Mouse (Mus musculus): Measurements from ENCODE around the gene Smurf2. TPM values are rescaled to one million over a fixed set of nuclear protein-coding genes. Genes with fewer than 3 reads are reported as not detected.

The Smurf2 gene
- total RNA-seq, 2 experiments from 2014 or later = 4.4 to 8.5 TPM

DNA sequence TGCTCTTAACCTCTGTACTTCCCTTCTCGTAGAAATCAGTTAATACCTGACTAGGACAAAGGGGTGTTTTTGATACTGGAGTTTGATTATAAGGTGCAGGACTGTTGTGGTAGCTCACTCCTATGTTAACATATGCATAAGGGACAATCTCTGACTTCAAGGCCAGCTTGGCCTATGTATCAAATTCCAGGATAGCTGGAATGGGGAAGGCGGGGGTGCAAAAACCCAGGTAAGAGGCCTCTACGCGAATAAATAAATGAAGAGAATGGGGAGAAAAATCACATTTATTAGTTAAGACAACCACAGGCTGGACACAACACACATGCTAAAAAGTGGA, 140.5 kb downstream of the Smurf2 start:
- ATAC-seq (replicated peaks; ENCODE audit: low FRiP score, poor library complexity, severe bottlenecking) = no peak

GRCm38 (mm10) chr11:106779388-106780088, 141.0 kb downstream of the Smurf2 start, which contains the start of gene Polg2:
Polg2 (minus strand) TSS chr11:106779537.
- peak; percentile 96 for ATAC-seq (replicated peaks; ENCODE audit: low FRiP score, poor library complexity, severe bottlenecking)

DNA sequence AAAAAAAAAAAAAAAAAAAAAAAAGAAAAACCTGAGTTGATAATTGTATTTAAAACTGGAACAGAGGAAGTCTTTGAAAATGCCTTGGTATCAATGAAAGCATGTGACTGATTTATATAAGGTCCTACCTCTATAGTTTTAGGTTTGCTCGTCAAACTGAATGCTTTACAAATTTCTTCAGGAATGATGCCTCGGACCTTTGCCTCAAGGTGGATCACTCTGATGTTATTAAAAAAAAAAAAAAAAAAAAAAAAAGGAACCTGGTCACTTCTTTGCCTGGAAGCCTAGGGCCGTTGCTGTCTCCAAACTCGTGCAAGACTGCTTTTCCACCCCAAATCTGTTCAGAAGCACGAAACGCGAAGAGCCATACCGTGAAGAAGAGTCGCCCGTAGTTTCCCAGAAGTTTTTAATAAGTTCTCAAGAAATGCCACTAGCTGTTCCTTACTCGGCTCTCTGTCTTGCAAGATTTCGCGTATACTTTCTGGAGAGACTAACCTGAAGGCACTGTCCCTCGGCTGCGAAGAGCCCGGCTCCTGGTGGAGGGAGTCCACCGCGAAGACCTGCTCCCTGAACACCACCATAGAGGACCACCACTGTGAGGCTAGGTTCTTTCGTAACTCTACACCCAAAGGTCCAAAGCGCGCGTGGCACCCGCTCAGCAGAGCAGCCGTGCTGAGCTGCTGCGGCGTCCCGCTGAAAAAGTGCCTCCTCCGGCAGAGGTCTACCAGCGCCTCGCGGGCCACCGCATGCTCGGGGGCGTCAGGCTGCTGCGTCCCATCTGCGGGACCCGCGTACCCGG, 141.7 kb downstream of the Smurf2 start:
- no peak; the same call in 1 of the 2 replicates for ATAC-seq (replicated peaks; ENCODE audit: low FRiP score, poor library complexity, severe bottlenecking)

- no peak for ATAC-seq (replicated peaks; ENCODE audit: low FRiP score, poor library complexity, severe bottlenecking)
Measured at GRCm38 (mm10) chr11:106778132-106778531, 142.4 kb downstream of the Smurf2 start.

DNA sequence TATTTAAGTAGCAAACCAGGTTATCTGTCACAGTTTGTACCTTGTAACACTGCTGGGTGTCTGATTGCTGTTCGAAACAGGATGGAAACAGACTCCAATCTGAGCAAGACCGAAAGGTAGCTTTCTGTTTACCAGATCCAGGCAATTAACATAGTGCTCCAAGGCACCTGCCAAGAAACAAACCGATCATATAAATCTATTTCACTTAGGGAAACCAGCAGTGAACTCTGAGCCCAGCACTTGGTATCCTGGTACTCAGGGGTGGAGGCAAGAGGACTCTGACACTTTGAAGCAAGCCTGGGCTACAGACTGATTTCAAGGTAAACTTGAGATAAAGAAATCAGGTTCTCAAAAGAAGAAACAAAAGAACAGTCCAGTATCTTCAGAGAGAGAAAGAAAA, 143.1 kb downstream of the Smurf2 start:
- no peak for ATAC-seq (replicated peaks; ENCODE audit: low FRiP score, poor library complexity, severe bottlenecking)

DNA sequence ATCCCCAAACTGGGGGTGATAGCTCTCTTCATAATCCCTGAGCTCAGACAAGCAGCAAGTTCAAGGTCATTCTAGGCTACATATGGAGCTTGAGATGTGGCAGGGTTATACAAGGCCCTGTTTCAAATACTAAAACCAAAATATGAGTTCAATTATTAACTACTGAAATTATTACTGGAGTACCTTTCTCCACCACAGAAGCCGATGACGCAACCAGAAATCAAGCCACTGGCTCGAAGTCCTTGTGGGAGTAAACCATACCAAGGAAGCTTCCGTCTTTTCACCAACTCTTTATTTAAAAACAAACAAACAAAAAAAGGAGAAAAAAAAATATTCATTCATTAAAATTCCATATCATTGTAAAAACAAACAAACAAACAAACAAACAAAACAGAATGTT, 143.6 kb downstream of the Smurf2 start:
- ATAC-seq (replicated peaks; ENCODE audit: low FRiP score, poor library complexity, severe bottlenecking) = no peak

DNA sequence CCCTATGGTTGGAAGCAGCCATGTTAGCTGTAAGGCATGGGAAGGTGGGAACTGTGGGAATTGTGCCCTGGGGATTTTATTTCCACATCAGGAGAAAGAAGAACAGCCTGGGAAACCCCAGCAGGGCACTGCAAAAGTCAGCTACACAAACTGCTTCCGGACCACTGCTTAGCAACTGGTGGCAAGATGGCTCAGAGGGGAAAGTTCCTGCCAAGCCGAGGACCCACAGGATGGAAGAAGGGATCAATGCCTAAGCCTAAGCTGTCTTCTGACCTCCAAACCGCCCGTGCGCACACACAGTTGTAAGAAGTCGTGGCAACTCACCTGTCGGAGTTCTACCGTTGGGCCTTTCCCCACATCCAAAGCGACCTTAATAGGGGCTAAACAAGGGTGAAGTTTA, 147.5 kb downstream of the Smurf2 start:
- no peak for ATAC-seq (replicated peaks; ENCODE audit: low FRiP score, poor library complexity, severe bottlenecking)

- no peak for ATAC-seq (replicated peaks; ENCODE audit: low FRiP score, poor library complexity, severe bottlenecking)
Measured at GRCm38 (mm10) chr11:106770195-106770974, 150.1 kb downstream of the Smurf2 start.

Other genes starting within 250 kb of the Smurf2 start
- gene Pecam1, start 170.1 kb downstream of the Smurf2 start, total RNA-seq (2015; ENCODE audit: low replicate concordance) = 5.0 and 11.0 TPM in 2 replicates
- gene Pecam1, start 170.1 kb downstream of the Smurf2 start, total RNA-seq (2017; ENCODE audit: low replicate concordance) = 4.0 and 5.0 TPM in 2 replicates
- 11.0 and 24.5 TPM in 2 replicates for gene Milr1, start 169.5 kb downstream of the Smurf2 start, total RNA-seq (2015; ENCODE audit: low replicate concordance)
- gene Milr1, start 169.5 kb downstream of the Smurf2 start, total RNA-seq (2017; ENCODE audit: low replicate concordance) = 12.7 and 20.4 TPM in 2 replicates
- gene Polg2, start 141.2 kb downstream of the Smurf2 start, total RNA-seq (2015; ENCODE audit: low replicate concordance) = 8.2 and 9.6 TPM in 2 replicates
- gene Polg2, start 141.2 kb downstream of the Smurf2 start, total RNA-seq (2017; ENCODE audit: low replicate concordance) = 9.9 and 22.7 TPM in 2 replicates
- gene Ddx5, start 131.5 kb downstream of the Smurf2 start, total RNA-seq (2015; ENCODE audit: low replicate concordance) = 469 and 476 TPM in 2 replicates
- 906 and 1,106 TPM in 2 replicates for gene Ddx5, start 131.5 kb downstream of the Smurf2 start, total RNA-seq (2017; ENCODE audit: low replicate concordance)
- gene Cep95, start 131.5 kb downstream of the Smurf2 start, total RNA-seq (2015; ENCODE audit: low replicate concordance) = 41.6 and 43.0 TPM in 2 replicates
- 31.8 and 52.7 TPM in 2 replicates for gene Cep95, start 131.5 kb downstream of the Smurf2 start, total RNA-seq (2017; ENCODE audit: low replicate concordance)
- gene Kpna2, start 78.8 kb upstream of the Smurf2 start, total RNA-seq (2015; ENCODE audit: low replicate concordance) = 125 and 127 TPM in 2 replicates
- 63.3 and 88.5 TPM in 2 replicates for gene Kpna2, start 78.8 kb upstream of the Smurf2 start, total RNA-seq (2017; ENCODE audit: low replicate concordance)
- 1.3 TPM in 1 of 2 replicates, not detected in the other for gene 1810010H24Rik, start 105.0 kb upstream of the Smurf2 start, total RNA-seq (2015; ENCODE audit: low replicate concordance)
- not detected in 2 replicates for gene 1810010H24Rik, start 105.0 kb upstream of the Smurf2 start, total RNA-seq (2017; ENCODE audit: low replicate concordance)
- gene Bptf, start 211.4 kb upstream of the Smurf2 start, total RNA-seq (2015; ENCODE audit: low replicate concordance) = 30.4 and 37.8 TPM in 2 replicates
- 34.2 and 41.3 TPM in 2 replicates for gene Bptf, start 211.4 kb upstream of the Smurf2 start, total RNA-seq (2017; ENCODE audit: low replicate concordance)

Measured in erythroblast, adult 5-6 weeks (primary cell).